Mouse (Mus musculus) T-helper 1 cell (primary cell): ENCODE data around the gene Prkcd.

ENCODE experiments used
- in situ Hi-C: fragments of 300-600 bp; cut with MboI, MseI; formaldehyde crosslinking; loops from one replicate; pipeline ENCODE4 v1.15.1; 2025; ENCODE audit warnings: high pct_unique_total_duplicates

Gene Prkcd

GRCm38 (mm10) chr14:30548131-30548720 is 77.8 kb downstream of the Prkcd start, which contains the start of gene Tkt:
Tkt (plus strand) TSS chr14:30548359.
- in situ Hi-C loops, result no loop called here
